Mouse (Mus musculus) c-Kit-positive CD71-positive TER-119-positive erythroid progenitor cells, embryonic 14.5 days (primary cell): Measurements from ENCODE around the gene Vmn1r139.
"Not testable (repeated sequence)": the region's sequence is repeated elsewhere in the genome, so short reads cannot be mapped to it uniquely, and the experiment has no call there.

Experiments
- DNase-seq: peaks from one replicate; pipeline ENCODE4 v3.0.0-alpha.2; 2013; ENCODE audit warnings: low spot score

Vmn1r139 gene

GRCm38 (mm10) chr7:22068757-22069156 lies at the start of gene Vmn1r139:
Gene Vmn1r139, plus strand, starts transcription at chr7:22069057.
- DNase-seq: not testable (repeated sequence)

- DNase-seq: not testable (repeated sequence)
Observed at GRCm38 (mm10) chr7:22028797-22029196, 40.1 kb upstream of the Vmn1r139 start, which contains the start of gene Vmn1r138. Gene Vmn1r138, minus strand, starts transcription at chr7:22028897.

- not testable (repeated sequence) for DNase-seq
Observed at GRCm38 (mm10) chr7:22056205-22056604, 12.7 kb upstream of the Vmn1r139 start, which contains the start of gene Gm6176. Gene Gm6176, minus strand, starts transcription at chr7:22056305.

GRCm38 (mm10) chr7:22118145-22118544 lies 49.3 kb downstream of the Vmn1r139 start, which contains the start of gene Gm16451:
Gene Gm16451, minus strand, starts transcription at chr7:22118245.
- not testable (repeated sequence) for DNase-seq

GRCm38 (mm10) chr7:22134641-22135040 lies 65.8 kb downstream of the Vmn1r139 start, which contains the start of gene Gm10666:
Gene Gm10666, minus strand, starts transcription at chr7:22134741.
- DNase-seq: not testable (repeated sequence)
